Mouse (Mus musculus): ENCODE results near the gene Nmi. TPM values are rescaled to one million over a fixed set of nuclear protein-coding genes. Genes with fewer than 3 reads are reported as not detected.

Nmi gene
- polyA plus RNA-seq, 1 experiment from 2014 or later = 6.8 TPM

DNA sequence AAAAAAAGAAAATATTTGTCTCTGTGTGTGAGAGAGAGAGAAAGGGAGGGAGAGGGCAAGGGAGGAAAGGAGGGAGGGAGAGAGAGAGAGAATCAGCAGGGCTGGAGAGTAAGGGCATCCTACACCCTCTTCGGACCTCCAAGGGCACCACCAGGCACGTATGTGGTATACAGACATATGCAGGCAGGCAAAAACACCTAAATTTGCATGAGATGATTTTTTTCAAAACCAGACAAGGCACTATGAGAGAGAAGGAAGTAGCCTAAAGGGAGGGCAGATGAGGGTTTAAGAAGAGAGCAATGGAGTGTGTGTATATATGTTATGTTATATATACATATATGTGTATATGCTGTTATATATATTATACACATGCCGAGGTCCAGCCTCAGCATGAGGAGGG, 6.0 kb downstream of the Nmi start:
- no peak overlapping the region for H3K4me3 ChIP-seq (ENCODE audit: low read depth, low read length)
- no peak overlapping the region for H3K4me2 ChIP-seq (ENCODE audit: low read depth)
- no peaks in the 10 kb centered on the region for H3K36me3 ChIP-seq (ENCODE audit: control insufficient read depth, insufficient read depth, low read length)
- DNase-seq (ENCODE audit: low spot score) (no peak), ATAC-seq (ENCODE audit: insufficient read depth, low FRiP score, low TSS enrichment) (no peak)
- no peak overlapping the region for H3K27ac ChIP-seq (ENCODE audit: low read depth, low read length)
- H3K9me3 ChIP-seq (ENCODE audit: control insufficient read depth, low read length) = no peaks in the 10 kb centered on the region
- no peaks in the 10 kb centered on the region for H3K27me3 ChIP-seq (ENCODE audit: control insufficient read depth, insufficient read depth, low read length)
- no peaks in the 10 kb centered on the region for H3K4me1 ChIP-seq (ENCODE audit: control insufficient read depth, insufficient read depth, low read length)
- H3K9ac ChIP-seq (ENCODE audit: low read length) = no peak overlapping the region
- WGBS = 89% methylated on average over 3 of the region's 3 CpGs

DNA sequence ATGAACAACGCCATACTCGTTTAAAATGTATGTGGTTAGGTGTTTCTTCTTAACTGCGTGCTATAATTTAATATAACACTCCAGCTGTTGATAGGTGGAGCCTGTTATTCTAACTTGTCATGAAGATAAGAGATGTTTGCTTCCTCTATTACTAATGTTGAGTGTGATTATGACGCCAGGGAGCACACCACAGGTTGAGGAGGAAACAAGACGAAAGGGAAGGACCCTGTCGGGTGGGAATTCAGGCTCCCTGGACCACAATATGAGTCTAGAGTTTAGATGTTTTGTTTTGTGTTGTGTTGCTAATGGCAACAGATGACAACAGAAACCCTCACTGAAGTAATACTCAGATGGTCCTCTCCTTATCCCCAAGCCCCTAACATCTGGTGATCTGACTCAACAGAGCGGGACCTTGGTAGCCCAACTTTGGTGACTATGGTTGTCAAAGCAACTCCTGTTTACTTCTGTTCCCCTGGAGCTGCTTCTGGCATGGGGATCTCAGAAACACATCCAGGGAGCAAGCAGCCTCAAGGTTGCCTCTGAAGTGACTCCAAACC, 19.6 kb downstream of the Nmi start:
- ATAC-seq (ENCODE audit: insufficient read depth, low FRiP score, low TSS enrichment) = no peak
- no peak overlapping the region for H3K9ac ChIP-seq (ENCODE audit: low read length)
- 90% methylated on average over 7 of the region's 7 CpGs for WGBS

DNA sequence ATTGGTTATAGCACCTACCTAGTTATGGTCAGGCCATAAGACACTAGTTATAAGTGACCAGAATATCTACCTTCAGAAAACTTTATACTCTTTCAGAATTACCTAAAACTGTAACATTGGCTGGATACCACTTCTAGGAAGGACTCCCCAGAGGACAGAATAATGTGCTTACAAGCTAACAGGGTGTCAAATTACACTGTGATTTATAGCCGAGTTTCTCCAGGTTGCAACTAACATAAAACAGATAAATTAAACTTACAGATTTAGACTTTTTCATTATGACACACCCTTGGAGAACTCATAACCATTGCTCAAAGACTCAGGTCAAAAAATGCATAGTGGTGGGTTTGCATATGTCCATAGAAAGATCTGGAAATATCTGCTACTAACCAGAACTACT, 22.4 kb downstream of the Nmi start:
- no peaks in the 10 kb centered on the region for H3K36me3 ChIP-seq (ENCODE audit: control insufficient read depth, insufficient read depth, low read length)
- ATAC-seq (ENCODE audit: insufficient read depth, low FRiP score, low TSS enrichment) (no peak), DNase-seq (ENCODE audit: low spot score) (no peak)
- no peaks in the 10 kb centered on the region for H3K27me3 ChIP-seq (ENCODE audit: control insufficient read depth, insufficient read depth, low read length)
- H3K9me3 ChIP-seq (ENCODE audit: control insufficient read depth, low read length) = no peaks in the 10 kb centered on the region
- H3K9ac ChIP-seq (ENCODE audit: low read length) = no peak overlapping the region
- H3K4me2 ChIP-seq (ENCODE audit: low read depth) = no peak overlapping the region
- H3K4me1 ChIP-seq (ENCODE audit: control insufficient read depth, insufficient read depth, low read length) = no peaks in the 10 kb centered on the region
- no peak overlapping the region for H3K27ac ChIP-seq (ENCODE audit: low read depth, low read length)
- H3K4me3 ChIP-seq (ENCODE audit: low read depth, low read length) = no peak overlapping the region
- WGBS = 64% methylated on average over 1 of the region's 1 CpGs

More for the DNA sequence above, 19.6 kb downstream of the Nmi start:
- H3K36me3 ChIP-seq (ENCODE audit: control insufficient read depth, insufficient read depth, low read length) = no peaks in the 10 kb centered on the region
- no peaks in the 10 kb centered on the region for H3K4me1 ChIP-seq (ENCODE audit: control insufficient read depth, insufficient read depth, low read length)
- no peak for DNase-seq (ENCODE audit: low spot score)
- H3K27me3 ChIP-seq (ENCODE audit: control insufficient read depth, insufficient read depth, low read length) = no peaks in the 10 kb centered on the region
- no peak overlapping the region for H3K4me3 ChIP-seq (ENCODE audit: low read depth, low read length)
- no peaks in the 10 kb centered on the region for H3K9me3 ChIP-seq (ENCODE audit: control insufficient read depth, low read length)
- H3K27ac ChIP-seq (ENCODE audit: low read depth, low read length) = no peak overlapping the region
- no peak overlapping the region for H3K4me2 ChIP-seq (ENCODE audit: low read depth)

DNA sequence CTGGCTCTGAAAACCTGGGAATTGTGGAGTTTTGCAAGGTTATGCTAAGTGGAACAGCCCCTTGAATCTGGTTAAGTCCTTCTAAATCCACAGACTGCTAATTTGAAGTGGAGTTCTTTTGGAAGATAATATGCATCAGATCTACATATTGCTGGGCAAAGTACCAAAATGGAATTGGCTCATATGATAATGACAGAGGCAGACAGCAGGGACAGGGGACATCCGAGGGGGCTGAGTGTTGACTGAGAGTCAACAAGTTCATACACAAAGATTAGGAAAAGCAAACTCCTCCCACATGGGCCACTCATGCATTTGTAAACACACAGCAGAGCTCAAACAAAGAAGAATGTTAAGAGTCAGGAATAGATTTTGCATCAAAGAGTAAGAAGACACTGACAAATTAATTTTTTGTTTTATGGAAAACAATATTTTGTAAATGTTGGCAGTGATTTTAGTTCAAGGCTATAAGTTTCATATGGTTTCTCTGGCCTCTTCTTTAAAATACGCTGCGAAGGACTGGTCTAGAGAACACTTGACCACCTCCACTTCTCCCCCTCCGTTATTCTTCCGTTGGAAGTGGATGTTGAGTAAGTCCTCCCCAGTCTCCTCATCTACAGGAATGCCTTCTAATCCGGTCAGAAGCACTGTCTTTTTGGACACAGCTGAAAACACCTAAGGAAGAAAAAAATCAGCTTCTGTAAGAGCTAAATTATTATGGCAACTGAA, 25.0 kb downstream of the Nmi start:
- Histone ChIP-seq H3K9me3 (ENCODE audit: control insufficient read depth, low read length) (no peaks in the 10 kb centered on the region), H3K9ac (ENCODE audit: low read length) (no peak overlapping the region), H3K4me3 (ENCODE audit: low read depth, low read length) (no peak overlapping the region), H3K27ac (ENCODE audit: low read depth, low read length) (no peak overlapping the region), H3K4me1 (ENCODE audit: control insufficient read depth, insufficient read depth, low read length) (no peaks in the 10 kb centered on the region), H3K36me3 (ENCODE audit: control insufficient read depth, insufficient read depth, low read length) (no peaks in the 10 kb centered on the region), H3K4me2 (ENCODE audit: low read depth) (no peak overlapping the region), H3K27me3 (ENCODE audit: control insufficient read depth, insufficient read depth, low read length) (no peaks in the 10 kb centered on the region)
- ATAC-seq (ENCODE audit: insufficient read depth, low FRiP score, low TSS enrichment) (no peak), DNase-seq (ENCODE audit: low spot score) (no peak)
- 82% methylated on average over 6 of the region's 6 CpGs for WGBS

DNA sequence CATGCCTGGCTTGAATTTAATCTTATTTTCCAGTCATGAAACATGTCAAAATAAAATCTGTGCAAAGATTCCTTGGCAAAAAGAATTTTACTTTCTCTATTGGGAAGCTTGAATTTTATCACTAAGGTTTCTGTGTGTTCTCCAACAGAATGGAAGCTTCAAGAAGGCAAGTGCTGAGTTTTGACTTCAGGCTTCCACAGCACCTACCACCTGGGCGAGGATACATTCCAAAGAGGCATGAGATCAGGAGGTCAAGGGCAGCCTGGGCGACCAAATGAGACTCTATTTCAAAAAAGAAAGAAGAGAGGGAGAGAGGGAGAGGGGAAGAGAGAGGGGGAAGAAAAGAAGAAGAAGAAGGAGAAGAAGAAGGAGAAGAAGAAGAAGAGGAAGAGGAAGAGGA, 27.5 kb downstream of the Nmi start:
- ATAC-seq (ENCODE audit: insufficient read depth, low FRiP score, low TSS enrichment) = no peak
- H3K9ac ChIP-seq (ENCODE audit: low read length) = no peak overlapping the region
- 60% methylated on average over 2 of the region's 2 CpGs for WGBS

DNA sequence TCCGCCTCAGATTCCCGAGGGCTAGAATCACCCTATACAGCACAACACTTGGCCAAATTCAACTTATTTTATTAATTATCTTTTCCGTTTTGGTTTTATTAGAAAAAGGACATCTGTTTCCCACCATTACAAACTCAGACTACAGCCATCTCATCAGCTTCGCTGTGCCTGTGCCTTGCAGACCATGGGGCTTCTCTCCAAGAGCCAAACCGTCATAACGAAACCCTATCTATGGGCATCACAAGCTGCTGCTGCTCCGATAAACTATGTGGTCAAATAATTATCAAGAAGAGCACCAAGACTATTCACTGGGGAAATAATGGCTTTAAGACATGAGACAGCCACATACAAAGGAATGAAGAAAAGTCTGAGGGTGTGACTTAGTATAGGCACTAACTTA, 31.5 kb downstream of the Nmi start:
- ATAC-seq (ENCODE audit: insufficient read depth, low FRiP score, low TSS enrichment) (no peak), DNase-seq (ENCODE audit: low spot score) (no peak)
- Histone ChIP-seq H3K9me3 (ENCODE audit: control insufficient read depth, low read length) (no peaks in the 10 kb centered on the region), H3K4me1 (ENCODE audit: control insufficient read depth, insufficient read depth, low read length) (no peaks in the 10 kb centered on the region), H3K9ac (ENCODE audit: low read length) (no peak overlapping the region), H3K4me3 (ENCODE audit: low read depth, low read length) (no peak overlapping the region), H3K4me2 (ENCODE audit: low read depth) (no peak overlapping the region), H3K27me3 (ENCODE audit: control insufficient read depth, insufficient read depth, low read length) (no peaks in the 10 kb centered on the region), H3K27ac (ENCODE audit: low read depth, low read length) (no peak overlapping the region), H3K36me3 (ENCODE audit: control insufficient read depth, insufficient read depth, low read length) (no peaks in the 10 kb centered on the region)
- whole genome bisulfite sequencing = 91% methylated on average over 7 of the region's 7 CpGs

More for the DNA sequence above, 27.5 kb downstream of the Nmi start:
- Histone ChIP-seq H3K4me1 (ENCODE audit: control insufficient read depth, insufficient read depth, low read length) (no peaks in the 10 kb centered on the region), H3K9me3 (ENCODE audit: control insufficient read depth, low read length) (no peaks in the 10 kb centered on the region), H3K36me3 (ENCODE audit: control insufficient read depth, insufficient read depth, low read length) (no peaks in the 10 kb centered on the region), H3K27ac (ENCODE audit: low read depth, low read length) (no peak overlapping the region), H3K4me2 (ENCODE audit: low read depth) (no peak overlapping the region), H3K4me3 (ENCODE audit: low read depth, low read length) (no peak overlapping the region), H3K27me3 (ENCODE audit: control insufficient read depth, insufficient read depth, low read length) (no peaks in the 10 kb centered on the region)
- DNase-seq (ENCODE audit: low spot score) = no peak

DNA sequence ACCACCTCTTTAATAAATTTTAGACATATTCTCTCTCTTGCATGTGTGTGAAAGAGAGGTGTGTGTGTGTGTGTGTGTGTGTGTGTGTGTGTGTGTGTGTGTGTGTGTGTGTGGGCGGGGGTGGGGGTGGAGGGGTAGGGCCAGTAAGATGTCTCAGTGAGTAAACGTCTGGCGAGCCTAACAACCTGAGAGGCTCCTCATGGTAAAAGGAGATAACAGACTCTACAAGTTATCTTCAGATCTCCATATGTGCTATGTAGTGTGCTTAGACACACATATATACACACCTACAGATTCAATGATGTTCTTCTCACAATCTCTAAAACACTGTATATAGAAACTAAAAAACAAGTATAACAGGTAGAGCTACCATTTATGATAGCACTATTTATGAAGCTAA, 34.5 kb downstream of the Nmi start:
- no peaks in the 10 kb centered on the region for H3K4me1 ChIP-seq (ENCODE audit: control insufficient read depth, insufficient read depth, low read length)
- no peak overlapping the region for H3K4me2 ChIP-seq (ENCODE audit: low read depth)
- no peak overlapping the region for H3K4me3 ChIP-seq (ENCODE audit: low read depth, low read length)
- no peaks in the 10 kb centered on the region for H3K27me3 ChIP-seq (ENCODE audit: control insufficient read depth, insufficient read depth, low read length)
- no peak for ATAC-seq (ENCODE audit: insufficient read depth, low FRiP score, low TSS enrichment)
- H3K27ac ChIP-seq (ENCODE audit: low read depth, low read length) = no peak overlapping the region
- H3K9ac ChIP-seq (ENCODE audit: low read length) = no peak overlapping the region
- H3K9me3 ChIP-seq (ENCODE audit: control insufficient read depth, low read length) = no peaks in the 10 kb centered on the region
- no peaks in the 10 kb centered on the region for H3K36me3 ChIP-seq (ENCODE audit: control insufficient read depth, insufficient read depth, low read length)
- 67% methylated on average over 3 of the region's 3 CpGs for WGBS
- DNase-seq (ENCODE audit: low spot score) = no peak

DNA sequence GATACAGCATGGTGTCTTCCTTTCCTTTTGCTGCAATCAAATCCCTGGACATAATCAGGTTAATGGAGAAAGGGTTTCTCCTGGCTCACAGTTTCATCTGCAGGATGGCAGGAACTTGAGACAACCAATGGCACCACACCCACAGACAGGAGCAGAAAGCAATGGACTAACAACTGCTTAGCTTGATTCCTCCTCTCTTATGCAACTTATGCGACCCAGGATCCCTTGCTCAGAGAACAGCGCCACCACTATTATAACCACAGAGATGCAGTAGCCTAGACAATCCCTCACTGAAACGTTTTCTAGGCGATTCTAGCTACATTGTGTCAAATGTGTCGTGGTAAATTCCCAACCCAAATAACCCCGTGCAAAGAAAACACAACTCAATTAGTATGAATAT, 36.3 kb downstream of the Nmi start:
- DNase-seq (ENCODE audit: low spot score) (no peak), ATAC-seq (ENCODE audit: insufficient read depth, low FRiP score, low TSS enrichment) (no peak)
- Histone ChIP-seq H3K27me3 (ENCODE audit: control insufficient read depth, insufficient read depth, low read length) (no peaks in the 10 kb centered on the region), H3K9me3 (ENCODE audit: control insufficient read depth, low read length) (no peaks in the 10 kb centered on the region), H3K27ac (ENCODE audit: low read depth, low read length) (no peak overlapping the region), H3K4me3 (ENCODE audit: low read depth, low read length) (no peak overlapping the region), H3K4me2 (ENCODE audit: low read depth) (no peak overlapping the region), H3K4me1 (ENCODE audit: control insufficient read depth, insufficient read depth, low read length) (no peaks in the 10 kb centered on the region), H3K9ac (ENCODE audit: low read length) (no peak overlapping the region), H3K36me3 (ENCODE audit: control insufficient read depth, insufficient read depth, low read length) (no peaks in the 10 kb centered on the region)
- 79% methylated on average over 6 of the region's 6 CpGs for WGBS

DNA sequence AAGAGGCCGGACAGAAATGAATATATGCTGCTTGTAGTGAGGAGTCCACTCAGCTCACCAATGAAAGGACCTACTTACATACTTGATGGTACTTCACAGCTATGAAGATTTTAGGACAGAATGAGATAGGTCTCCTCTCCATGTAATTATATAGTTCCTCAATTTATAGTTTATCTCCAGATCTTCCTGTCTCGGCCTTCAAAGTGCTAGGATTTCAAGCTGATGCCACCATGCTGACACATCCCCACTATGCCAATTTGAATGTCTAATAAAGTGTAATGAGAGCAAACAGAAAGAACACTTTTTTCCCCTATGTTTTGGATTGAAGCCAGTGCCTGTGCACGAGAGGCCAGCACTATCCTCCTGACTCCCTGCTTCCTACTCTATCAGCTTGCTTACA, 36.7 kb downstream of the Nmi start:
- H3K4me1 ChIP-seq (ENCODE audit: control insufficient read depth, insufficient read depth, low read length) = no peaks in the 10 kb centered on the region
- no peak for DNase-seq (ENCODE audit: low spot score)
- 92% methylated on average over 3 of the region's 3 CpGs for WGBS
- no peak overlapping the region for H3K4me2 ChIP-seq (ENCODE audit: low read depth)
- H3K4me3 ChIP-seq (ENCODE audit: low read depth, low read length) = no peak overlapping the region
- ATAC-seq (ENCODE audit: insufficient read depth, low FRiP score, low TSS enrichment) = no peak
- no peak overlapping the region for H3K9ac ChIP-seq (ENCODE audit: low read length)
- no peaks in the 10 kb centered on the region for H3K36me3 ChIP-seq (ENCODE audit: control insufficient read depth, insufficient read depth, low read length)
- H3K27me3 ChIP-seq (ENCODE audit: control insufficient read depth, insufficient read depth, low read length) = no peaks in the 10 kb centered on the region
- no peak overlapping the region for H3K27ac ChIP-seq (ENCODE audit: low read depth, low read length)
- no peaks in the 10 kb centered on the region for H3K9me3 ChIP-seq (ENCODE audit: control insufficient read depth, low read length)

All from neural tube, embryonic 11.5 days (tissue).